Comparison of ENCODE assay signal across 8 mouse cellular contexts in the genomic region with DNA sequence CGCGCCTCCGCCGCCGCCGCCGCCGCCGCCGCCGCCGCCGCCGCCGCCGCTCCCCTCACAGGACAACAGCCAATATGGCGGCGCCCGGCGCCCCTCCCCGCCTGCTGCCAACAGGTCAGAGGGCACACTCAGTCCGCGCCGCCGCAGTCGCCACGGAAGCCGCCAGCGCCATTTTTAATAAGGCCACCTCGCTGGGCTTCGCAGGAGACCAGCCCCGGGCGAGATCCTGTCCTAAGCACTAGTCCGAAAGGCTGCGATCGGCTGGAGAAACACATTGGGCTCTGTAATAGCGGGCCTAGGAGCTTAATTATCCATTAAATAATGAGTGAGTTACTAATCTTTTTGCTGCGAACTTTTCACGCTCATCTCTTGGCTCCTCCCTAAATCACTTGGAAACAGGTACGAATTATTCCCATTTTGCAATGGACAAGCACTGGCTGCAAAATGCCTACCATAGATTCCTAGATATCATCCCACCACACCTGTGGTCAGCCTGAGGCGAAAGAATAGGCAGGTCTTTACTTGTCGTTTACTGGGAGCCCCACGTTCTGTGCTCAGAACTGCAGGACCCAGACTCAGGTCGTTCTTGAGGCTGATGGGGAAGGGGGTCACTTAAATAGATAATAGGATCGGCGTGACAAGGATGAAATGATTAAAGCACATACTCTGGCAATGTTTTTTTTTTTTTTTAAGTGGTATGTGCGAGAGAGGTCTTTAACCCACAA. TPM values are rescaled to one million over a fixed set of nuclear protein-coding genes. Genes with fewer than 3 reads are reported as not detected.
DNase-seq lines count a peak whose midpoint lies in the region; ATAC-seq lines count a peak whose summit lies in the region.

Gene Fam193b (minus strand): TSS at position 94 of the 725 bp plus-strand sequence.

- peak within 1 kb of the TSS; percentile 96 for H3K9ac ChIP-seq in heart, embryonic 14.5 days (ENCODE audit: low read length)
- peak within 1 kb of the TSS; percentile 99 for H3K9ac ChIP-seq in liver, embryonic 13.5 days
- H3K9ac ChIP-seq in stomach, embryonic 16.5 days (ENCODE audit: low read length): peak within 1 kb of the TSS; percentile 95

- peak within 1 kb of the TSS; percentile 54; the same call in 1 of the 2 replicates for H3K27ac ChIP-seq in brown adipose tissue, adult 24 weeks (replicated peaks; ENCODE audit: low read depth, low read length)
- peak within 1 kb of the TSS; percentile 59 to 83 for H3K27ac ChIP-seq in heart, embryonic 14.5 days (replicated peaks in 1 of 2; ENCODE audit: control insufficient read depth in 1 of 2, insufficient read depth in 1 of 2, low read depth in 2 of 2, low read length in 2 of 2)
- H3K27ac ChIP-seq in liver, embryonic 13.5 days: peak within 1 kb of the TSS; percentile 92
- peak within 1 kb of the TSS; percentile 91 for H3K27ac ChIP-seq in stomach, embryonic 16.5 days (ENCODE audit: low read length)

- H3K27me3 ChIP-seq in heart, embryonic 14.5 days (ENCODE audit: control insufficient read depth, insufficient read depth, low read length): no peaks in the 10 kb centered on the region
- no peaks in the 10 kb centered on the region for H3K27me3 ChIP-seq in liver, embryonic 13.5 days
- no peaks in the 10 kb centered on the region for H3K27me3 ChIP-seq in stomach, embryonic 16.5 days (ENCODE audit: control insufficient read depth, insufficient read depth, low read length)

- peaks cover 20% of the 10 kb centered on the region for H3K36me3 ChIP-seq in heart, embryonic 14.5 days (ENCODE audit: control insufficient read depth, insufficient read depth, low read length)
- peaks cover 7% of the 10 kb centered on the region for H3K36me3 ChIP-seq in liver, embryonic 13.5 days
- no peaks in the 10 kb centered on the region for H3K36me3 ChIP-seq in stomach, embryonic 16.5 days (ENCODE audit: control insufficient read depth, insufficient read depth, low read length)

- H3K4me1 ChIP-seq in brown adipose tissue, adult 24 weeks (ENCODE audit: control insufficient read depth, insufficient read depth, insufficient read length, low read length): peaks cover 9% of the 10 kb centered on the region
- H3K4me1 ChIP-seq in heart, embryonic 14.5 days (ENCODE audit: control insufficient read depth in 2 of 2, insufficient read depth in 2 of 2, low read length in 2 of 2): peaks cover 10 to 16% of the 10 kb centered on the region in 2 experiments; a peak in 3 of 4 replicates
- H3K4me1 ChIP-seq in liver, embryonic 13.5 days (replicated peaks): peaks cover 33% of the 10 kb centered on the region
- H3K4me1 ChIP-seq in stomach, embryonic 16.5 days (ENCODE audit: control insufficient read depth, insufficient read depth, low read length): peaks cover 15% of the 10 kb centered on the region

- H3K9me3 ChIP-seq in heart, embryonic 14.5 days (ENCODE audit: control insufficient read depth, low read length): no peaks in the 10 kb centered on the region
- no peaks in the 10 kb centered on the region for H3K9me3 ChIP-seq in liver, embryonic 13.5 days (replicated peaks)
- no peaks in the 10 kb centered on the region for H3K9me3 ChIP-seq in stomach, embryonic 16.5 days (replicated peaks; ENCODE audit: control insufficient read depth, low read length)

- DNase-seq in CD4-positive, CD25-positive, alpha-beta regulatory T cell, adult 2 months (ENCODE audit: low read depth, low spot score): peak; percentile 95
- DNase-seq in fibroblast of lung, adult 2 months (ENCODE audit: low read depth): peak; percentile 81
- DNase-seq in kidney, postnatal 14 days: peak; percentile 96
- peak; percentile 94 for DNase-seq in liver, embryonic 13.5 days
- DNase-seq in neural tube, embryonic 10.5 days (ENCODE audit: extremely low spot score, low spot score): peak; percentile 94

- H3K4me3 ChIP-seq in brown adipose tissue, adult 24 weeks (ENCODE audit: insufficient read depth, low read depth, low read length): peak within 1 kb of the TSS; percentile 96
- peak within 1 kb of the TSS; percentile 83 to 87 for H3K4me3 ChIP-seq in heart, embryonic 14.5 days (ENCODE audit: control insufficient read depth in 1 of 2, insufficient read depth in 1 of 2, low read depth in 1 of 2, low read length in 2 of 2)
- H3K4me3 ChIP-seq in liver, embryonic 13.5 days (replicated peaks): peak within 1 kb of the TSS; percentile 98
- H3K4me3 ChIP-seq in stomach, embryonic 16.5 days (replicated peaks; ENCODE audit: low read length): peak within 1 kb of the TSS; percentile 94

- peak within 1 kb of the TSS; percentile 88 for H3K4me2 ChIP-seq in heart, embryonic 14.5 days (ENCODE audit: low read length)
- peak within 1 kb of the TSS; percentile 97 for H3K4me2 ChIP-seq in liver, embryonic 13.5 days
- H3K4me2 ChIP-seq in stomach, embryonic 16.5 days (ENCODE audit: low read depth, low read length): peak within 1 kb of the TSS; percentile 96

- WGBS in heart, embryonic 14.5 days: 2% methylated on average over 40 of the region's 47 CpGs
- 1% methylated on average over 34 of the region's 47 CpGs for WGBS in liver, embryonic 13.5 days (ENCODE audit: insufficient replicate concordance)
- WGBS in stomach, embryonic 16.5 days: 2% methylated on average over 26 of the region's 47 CpGs

- ATAC-seq in heart, embryonic 14.5 days (ENCODE audit: insufficient number of reproducible peaks, insufficient read depth, low FRiP score, low read depth): peak; percentile 87
- ATAC-seq in liver, embryonic 13.5 days (ENCODE audit: low read depth): peak; percentile 95
- ATAC-seq in stomach, embryonic 16.5 days (ENCODE audit: insufficient read depth, low FRiP score): peak; percentile 94

RNA-seq across cellular contexts. Expression of gene Fam193b, which starts in this region (rescaled TPM):
- 4.4 and 9.7 TPM in 2 replicates for polyA plus RNA-seq in brown adipose tissue, adult 24 weeks (2012; ENCODE audit: insufficient read depth, insufficient read length, missing spikeins)
- 16.8 and 19.5 TPM in 2 replicates for polyA plus RNA-seq in heart, embryonic 14.5 days (2014; fragmentation: Nextera tagmentation; extraction: Ambion mirVana)
- polyA plus RNA-seq in liver, embryonic 13.5 days (2015; fragmentation: Nextera tagmentation; extraction: Ambion mirVana): 7.9 and 8.8 TPM in 2 replicates
- 26.1 and 30.1 TPM in 2 replicates for polyA plus RNA-seq in stomach, embryonic 16.5 days (2015; fragmentation: Nextera tagmentation; extraction: Ambion mirVana)

Comparison
In these comparisons a context has a peak if more than half of its experiments do, and no peak if none do; other contexts are left out.
1. Peak in every context shown above with its lines: DNase-seq, ATAC-seq, H3K4me3 ChIP-seq and H3K27ac ChIP-seq.